Mouse (Mus musculus) A20 (cell line): ENCODE data around the gene Tyk2.

Experiments
- DNase-seq: peaks from one replicate; pipeline ENCODE4 v3.0.0-alpha.2; 2011; ENCODE audit warnings: low read depth, low spot score

Tyk2 gene

DNA sequence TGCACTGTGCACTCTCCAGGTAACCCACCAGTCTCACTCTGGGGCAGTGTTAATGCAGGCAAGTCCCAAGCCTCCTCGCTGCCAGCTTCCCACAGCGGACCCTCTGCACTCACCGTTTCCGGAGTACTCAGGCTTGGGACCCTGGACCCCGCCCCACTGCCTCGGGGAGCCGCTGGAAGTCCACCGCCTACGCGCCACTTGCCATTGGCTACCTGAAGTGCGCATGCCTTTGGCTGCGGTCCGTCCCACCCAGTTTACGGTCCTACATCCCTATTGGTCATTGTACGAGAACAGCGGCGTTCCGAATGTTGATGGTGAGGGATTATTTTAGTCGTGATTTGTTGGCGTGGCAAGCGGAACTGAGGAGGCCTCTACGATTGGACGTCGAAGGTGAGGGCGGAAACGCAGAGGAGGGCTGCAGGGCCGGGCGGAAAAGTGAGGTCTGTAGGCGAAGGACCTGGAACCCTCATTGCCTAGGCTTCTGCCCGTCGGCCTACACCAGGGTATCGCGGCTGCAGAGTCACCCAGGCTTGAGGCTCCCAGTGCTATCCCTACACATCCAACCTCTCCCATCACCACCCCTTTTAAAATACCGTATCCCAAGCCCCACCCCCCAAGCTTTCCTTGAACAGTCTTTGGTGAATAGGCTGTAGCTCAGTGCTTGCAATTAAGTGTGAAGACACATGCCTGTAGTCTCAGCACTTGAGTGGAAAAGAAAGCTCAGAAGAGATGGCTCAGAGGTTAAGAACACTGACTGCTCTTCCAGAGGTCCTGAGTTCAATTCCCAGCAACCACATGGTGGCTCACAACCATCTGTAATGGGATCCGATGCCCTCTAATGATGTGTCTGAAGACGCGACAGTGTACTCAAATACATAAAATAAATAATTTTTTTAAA, at the start of gene Tyk2:
TSS of gene Tyk2 (minus strand) at position 185 of the 898 bp plus-strand sequence.
- DNase-seq = peak; percentile 91

- no peak for DNase-seq
Measured at GRCm38 (mm10) chr9:21180841-21181240, 49.8 kb upstream of the Tyk2 start.

DNA sequence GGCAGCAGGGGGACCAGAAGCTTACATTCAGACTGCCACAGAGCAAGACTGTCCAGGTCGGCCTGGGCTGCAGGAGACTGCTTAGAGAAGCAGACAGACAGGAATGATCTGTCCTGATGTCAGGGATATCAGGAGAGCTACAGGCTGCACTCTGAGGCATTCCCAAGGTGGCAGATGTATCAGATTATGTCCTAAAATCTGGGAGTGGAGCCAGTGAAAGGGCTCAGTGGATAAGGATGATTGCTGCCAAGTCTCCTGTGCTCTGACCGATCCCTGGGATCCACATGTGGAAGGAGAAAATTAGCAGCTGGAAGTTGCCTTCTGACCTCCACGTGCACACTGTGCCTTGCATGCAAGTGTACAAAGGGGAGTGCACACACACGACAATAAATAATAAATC, 49.4 kb upstream of the Tyk2 start:
- DNase-seq = no peak

DNA sequence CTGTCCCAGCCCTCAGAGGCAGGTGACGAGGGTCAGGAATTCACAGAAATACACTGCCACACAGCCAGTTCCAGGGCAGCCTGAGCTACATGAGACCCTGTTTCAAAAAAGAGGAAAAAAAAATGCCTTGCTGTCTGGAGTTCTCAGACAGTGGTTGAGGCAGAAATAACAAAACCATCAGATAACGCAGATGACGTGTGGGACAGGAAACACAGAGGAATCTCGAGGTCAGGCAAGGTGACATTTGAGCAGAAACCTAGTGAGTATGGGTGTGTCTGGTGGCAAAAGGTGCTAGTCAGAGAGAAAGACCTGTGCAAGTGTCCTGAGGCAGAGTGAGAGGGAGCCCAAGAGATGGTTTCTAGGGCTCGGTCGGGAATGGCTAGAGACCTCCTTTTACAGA, 41.3 kb upstream of the Tyk2 start:
- DNase-seq = no peak

GRCm38 (mm10) chr9:21169157-21169556, 38.1 kb upstream of the Tyk2 start:
- DNase-seq = no peak

DNA sequence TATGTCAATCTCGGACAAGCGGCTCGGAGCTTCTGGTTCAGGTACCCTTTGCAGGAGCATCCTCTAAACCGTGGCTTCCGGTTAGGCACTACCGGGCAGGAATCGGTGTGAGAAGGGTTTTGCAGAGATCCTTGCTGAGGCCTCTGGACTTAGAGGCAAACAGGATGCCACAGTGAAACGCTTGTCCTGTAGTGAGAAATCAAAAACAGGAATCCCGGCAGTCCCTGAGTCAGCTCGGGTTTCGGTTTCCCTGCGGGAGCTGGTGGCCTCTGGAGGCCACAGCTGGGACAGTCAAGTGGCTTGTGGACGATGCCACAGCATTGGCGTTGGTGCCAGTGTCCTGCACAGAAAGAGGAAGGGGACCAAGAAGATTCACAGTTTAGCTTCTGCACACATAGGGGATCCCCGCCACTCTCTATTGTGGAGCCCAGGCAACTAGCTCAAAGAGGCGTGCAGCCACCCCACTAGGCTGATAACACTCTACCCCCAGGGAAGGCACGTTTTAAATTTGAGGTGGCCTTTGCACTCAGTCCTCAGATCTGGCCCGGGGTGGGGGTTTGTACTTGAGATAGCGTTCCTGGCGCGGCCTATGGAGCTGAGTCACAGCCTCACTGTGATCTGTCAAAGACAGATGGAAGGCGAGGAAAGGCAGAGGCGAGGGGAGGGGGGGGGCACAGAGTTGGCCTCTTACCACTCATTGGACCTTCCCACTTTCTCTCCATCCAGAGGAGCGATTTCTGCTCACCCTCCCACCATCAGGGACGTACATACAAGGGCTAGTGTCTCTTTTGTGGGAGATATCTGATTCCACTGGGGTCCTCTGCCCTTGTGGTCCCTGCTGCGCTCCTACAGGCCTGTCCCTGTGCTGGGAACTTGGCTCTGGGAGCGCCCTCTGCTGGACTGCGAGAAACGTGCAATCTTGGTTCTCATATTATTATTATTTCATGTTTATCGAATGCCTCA, 37.4 kb upstream of the Tyk2 start:
- DNase-seq = peak; percentile 74

GRCm38 (mm10) chr9:21167140-21168097, 36.4 kb upstream of the Tyk2 start:
- DNase-seq = no peak

DNA sequence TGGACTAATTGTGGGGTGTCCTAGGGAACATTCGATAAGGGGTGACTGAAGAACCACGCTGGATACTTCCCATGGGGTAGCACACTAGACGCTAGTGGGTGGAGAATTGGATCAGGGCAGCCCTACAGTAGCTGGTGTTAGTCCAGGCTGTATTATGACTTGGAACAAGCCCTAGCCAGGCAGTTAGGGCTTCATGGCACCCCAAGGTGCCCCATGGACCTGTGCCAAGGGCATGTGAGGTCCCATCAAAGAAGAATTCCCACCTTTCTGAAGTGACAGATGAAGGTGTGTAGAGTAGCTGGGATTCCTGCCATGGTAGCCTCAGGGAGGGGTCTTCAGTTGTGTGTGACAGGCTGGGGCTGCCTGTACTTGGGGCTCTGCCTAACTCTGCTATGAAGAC, 35.5 kb upstream of the Tyk2 start:
- no peak for DNase-seq

DNA sequence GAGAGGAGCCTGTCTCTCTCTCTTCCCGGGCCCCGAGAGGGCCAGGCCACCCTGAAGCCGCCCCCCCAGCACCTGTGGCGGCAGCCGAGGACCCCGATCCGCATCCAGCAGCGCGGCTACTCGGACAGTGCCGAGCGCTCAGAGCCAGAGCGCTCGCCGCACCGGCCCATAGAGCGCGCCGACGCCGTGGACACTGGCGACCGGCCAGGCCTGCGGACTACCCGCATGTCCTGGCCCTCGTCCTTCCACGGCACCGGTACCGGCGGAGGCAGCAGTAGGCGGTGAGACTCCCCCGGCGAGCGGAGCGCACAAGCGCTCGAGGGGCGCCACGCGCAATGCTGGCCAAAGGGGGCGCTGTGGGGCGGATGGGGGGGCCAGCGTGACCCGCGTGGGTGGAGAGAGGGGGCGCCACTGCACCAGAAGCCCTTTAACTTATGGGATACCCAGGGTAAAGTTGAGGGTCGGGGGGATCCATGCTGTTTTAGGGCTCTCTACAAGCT, 35.0 kb upstream of the Tyk2 start:
- DNase-seq = no peak

DNA sequence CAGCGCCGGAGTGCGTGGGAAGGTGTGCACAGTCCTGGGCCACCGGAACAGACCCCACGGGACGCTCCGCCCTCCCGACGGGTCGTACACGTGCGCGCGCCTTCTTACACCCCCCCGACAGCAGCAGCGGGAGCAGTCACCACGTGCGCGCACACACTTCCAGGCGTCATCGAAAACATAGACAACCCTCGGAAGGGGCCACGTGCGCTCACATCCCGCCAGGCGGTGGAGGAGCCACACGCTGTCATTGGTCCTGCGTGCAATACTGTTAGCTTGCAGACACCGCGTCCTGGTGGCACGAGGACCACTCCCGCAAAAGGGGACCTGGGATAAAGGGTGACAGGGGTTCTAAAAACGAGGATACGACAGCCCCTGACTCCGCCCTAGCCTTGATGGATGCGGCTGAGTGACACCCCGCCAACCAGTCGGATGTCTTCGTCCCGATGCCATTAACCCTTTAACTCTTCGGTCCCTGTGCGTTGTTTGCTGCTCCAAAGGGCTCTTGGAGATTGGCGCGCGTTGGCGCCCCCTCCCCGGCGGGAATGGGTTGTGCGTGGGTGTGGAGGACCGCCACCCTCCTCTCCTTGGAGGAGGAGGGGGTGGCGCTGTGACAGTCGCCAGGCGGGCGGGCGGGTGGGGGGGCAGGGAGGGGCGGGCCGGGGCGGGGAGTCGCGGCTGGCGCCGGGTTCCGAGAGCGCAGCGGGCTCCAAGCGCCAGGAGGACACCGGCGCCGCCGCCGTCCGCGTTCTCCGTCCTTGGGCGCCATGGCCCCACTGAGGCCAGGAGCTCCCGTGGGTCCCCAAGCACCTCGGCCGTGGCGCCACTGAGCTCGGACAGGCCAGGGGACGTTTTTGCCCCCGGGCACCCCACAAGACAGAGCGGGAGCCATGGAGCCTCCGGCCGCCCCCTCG, 34.3 kb upstream of the Tyk2 start, which contains the start of gene Pde4a:
TSS of gene Pde4a (plus strand) at position 674 of the 911 bp plus-strand sequence.
- no peak for DNase-seq

DNA sequence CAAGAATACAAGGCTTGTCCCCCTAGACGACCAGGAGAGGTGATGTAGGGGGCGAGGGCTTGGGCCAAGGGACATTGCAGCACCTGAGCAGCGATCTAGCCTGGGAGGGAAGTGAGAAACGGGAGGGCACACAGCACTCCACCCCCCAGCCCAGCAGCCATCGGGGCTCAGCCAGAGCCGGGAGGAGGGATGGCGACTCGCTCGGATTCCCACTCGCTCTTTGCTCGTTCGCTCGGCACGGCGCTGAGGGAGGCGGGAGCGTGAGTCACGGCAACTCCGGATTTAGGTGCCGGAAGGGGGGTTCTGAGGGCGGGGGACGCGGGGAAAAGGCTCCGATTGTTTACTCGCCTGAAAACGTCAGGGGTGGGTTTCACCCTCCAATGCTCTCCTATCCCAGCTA, 33.0 kb upstream of the Tyk2 start:
- no peak for DNase-seq

DNA sequence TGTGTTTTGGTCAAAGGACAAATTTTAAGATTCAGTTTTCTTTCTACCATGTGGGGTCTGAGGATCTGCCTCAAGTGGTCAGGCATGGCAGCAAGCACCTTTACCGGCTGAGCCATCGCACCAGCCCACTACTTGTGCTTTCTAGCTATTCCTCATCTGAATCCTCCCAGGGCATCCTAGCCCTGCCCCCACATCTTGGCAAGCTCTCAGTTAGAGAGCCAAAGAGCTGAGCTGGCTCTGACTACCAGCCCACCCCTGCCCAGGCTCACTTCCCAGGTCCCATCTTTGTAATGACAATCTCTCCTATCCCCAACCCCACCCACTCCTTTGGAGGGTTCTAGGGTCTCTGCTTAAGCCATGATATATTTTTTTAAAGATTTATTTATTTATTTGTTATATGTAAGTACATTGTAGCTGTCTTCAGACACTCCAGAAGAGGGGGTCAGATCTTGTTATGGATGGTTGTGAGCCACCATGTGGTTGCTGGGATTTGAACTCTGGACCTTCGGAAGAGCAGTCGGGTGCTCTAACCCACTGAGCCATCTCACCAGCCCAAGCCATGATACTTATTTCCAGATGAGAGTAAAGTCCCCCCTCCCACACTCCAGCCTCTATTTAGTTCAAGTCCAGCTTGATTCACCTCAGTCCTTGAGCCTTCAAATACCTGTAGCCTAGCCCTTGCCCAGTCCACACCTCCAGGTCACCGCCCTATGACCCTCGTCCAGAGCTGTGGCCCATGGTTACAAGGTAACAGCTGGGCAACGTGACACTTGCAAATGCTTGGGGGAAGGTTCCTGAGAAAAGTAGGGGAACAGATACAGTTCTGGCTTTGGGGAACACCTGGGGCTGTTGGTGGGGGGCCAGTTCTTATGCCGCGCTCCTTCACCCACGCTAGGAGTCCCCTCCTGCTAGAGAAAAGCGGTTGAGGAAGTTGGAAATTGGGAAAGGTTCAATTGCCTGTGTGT, 32.3 kb upstream of the Tyk2 start:
- no peak for DNase-seq

DNA sequence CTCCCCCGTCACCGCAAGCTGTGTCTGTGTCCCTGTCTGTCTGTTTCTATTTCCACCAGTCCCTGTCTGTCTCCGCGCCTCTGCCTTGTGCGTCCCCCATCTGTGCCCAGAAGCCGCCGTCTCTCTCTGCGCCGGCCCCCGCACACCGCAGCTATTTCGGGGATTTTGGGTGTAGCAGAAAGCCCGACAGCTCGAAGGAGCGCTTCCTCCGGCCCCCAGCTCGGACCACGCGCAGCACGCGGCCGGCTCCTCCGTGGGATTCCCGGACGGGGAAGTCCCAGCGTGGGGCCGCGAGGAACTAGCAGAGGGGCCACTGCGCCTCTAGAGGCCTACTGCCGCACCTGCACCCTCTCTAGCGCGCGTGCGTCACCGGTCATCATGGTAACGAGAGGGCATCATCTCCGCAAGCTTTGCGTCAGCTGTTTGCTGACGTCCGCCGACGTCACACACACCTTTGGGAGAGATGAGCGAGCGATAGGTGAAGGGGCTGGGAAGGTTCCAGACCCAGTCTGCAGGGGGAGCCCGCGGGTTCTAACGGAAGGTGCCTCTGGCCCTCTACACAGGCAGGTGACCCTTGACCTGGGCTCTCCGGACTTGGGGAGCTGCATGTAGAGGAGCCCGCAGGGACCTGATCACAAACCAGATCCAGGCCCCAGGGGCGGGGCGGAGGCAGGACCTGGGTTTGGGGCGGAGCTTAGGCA, 30.3 kb upstream of the Tyk2 start:
- DNase-seq = peak; percentile 84

DNA sequence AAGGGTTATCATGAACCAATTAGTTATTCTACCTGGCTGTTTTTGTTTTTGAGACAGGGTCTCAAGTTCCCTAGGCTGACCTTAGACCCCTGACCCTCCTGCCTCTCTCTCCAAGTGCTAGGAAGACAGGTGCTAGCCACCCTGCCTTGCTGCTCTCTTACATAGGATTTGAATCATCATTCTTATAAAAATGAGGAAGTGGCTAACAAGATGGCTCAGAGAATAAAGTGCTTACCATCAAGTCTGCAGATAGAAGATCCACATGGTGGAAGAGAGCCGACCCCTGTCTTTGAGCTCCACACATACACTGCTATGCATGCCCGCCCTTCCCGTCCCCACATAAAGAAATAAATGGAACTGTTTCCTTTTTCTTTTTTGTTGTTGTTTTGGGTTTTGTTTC, 23.7 kb upstream of the Tyk2 start:
- DNase-seq = peak; percentile 42

GRCm38 (mm10) chr9:21153833-21154232, 22.8 kb upstream of the Tyk2 start:
- no peak for DNase-seq

DNA sequence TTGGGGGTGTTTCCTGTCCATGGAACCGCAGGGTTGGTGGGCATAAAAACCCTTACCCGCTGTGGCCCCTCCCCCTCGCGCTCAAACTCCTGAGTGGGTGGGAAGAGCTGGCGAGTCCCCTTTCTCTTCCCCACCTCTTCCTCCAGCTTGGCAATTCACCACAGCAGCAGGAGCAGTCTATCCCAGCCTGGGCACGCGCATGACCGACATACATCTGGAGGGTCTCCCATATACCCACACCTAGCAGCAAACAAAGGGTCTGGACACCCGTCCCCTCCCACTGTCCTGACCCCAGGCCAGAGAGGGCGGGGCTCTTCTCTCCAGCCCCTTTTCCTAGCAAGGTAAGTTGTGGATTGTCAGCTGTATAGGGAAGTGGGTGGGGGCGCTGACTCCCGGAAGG, 22.3 kb upstream of the Tyk2 start:
- DNase-seq = no peak

DNA sequence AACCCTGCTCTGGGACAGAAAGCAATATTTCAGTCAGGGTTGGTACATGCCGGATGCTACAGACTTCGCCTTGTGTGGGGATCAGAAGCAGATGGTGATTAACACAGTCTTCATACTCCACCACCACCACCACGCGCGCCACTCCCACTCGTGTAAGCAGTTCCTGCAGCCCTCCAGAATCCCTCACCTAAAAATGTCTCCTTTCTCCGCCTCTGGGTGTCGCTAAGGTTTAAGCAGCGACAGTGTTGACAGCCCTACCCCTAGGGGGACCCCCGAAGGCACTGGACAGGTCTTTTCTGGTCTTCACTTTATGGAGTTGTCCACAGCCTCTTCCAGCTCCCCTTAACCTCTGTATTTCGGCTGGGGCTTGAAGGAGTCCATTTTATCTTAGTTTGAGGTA, 21.7 kb upstream of the Tyk2 start:
- peak; percentile 49 for DNase-seq
